Mouse (Mus musculus): ENCODE data around the gene Evc.

Evc gene

DNA sequence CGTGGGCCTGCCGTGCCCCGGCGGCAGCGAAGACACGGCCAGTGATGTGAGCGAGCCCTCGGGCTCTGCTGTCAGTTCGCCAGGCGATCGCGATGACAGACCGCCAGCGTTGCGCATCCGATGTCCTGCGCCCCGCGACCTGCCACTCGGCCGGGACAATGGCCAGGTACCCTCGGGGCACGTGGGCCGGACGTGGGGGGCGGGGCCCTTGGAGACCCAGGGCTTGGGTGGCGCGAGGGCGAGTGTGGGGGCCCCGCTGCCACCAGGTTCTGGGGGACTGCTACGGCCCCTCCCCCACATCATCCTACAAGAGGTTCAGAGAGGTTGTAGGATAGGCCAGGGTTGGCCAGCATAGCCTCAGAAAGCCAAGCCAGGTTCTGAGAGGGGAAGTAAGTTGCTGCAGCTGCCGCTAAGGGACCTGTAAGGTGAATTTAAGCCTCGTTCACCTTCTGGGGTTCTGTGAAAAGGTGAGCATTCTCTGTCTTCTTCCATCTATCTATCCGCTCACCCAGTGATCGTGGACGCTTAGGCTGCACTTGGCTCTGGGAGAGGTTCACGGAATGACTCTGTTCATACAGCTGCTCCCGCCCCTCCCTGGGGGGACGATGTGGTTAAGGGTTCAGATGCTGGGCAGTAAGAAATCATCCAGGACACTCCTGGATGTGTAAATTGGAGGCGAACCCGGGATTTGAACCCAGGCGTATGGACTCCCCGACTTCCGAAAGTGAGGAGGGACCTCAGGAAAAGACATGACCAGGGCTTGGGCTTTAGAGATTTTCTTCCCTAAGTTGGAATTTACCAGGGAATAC is 94.1 kb downstream of the Evc start:
- in situ Hi-C loops (cut with MboI, MseI), result no loop called here

DNA sequence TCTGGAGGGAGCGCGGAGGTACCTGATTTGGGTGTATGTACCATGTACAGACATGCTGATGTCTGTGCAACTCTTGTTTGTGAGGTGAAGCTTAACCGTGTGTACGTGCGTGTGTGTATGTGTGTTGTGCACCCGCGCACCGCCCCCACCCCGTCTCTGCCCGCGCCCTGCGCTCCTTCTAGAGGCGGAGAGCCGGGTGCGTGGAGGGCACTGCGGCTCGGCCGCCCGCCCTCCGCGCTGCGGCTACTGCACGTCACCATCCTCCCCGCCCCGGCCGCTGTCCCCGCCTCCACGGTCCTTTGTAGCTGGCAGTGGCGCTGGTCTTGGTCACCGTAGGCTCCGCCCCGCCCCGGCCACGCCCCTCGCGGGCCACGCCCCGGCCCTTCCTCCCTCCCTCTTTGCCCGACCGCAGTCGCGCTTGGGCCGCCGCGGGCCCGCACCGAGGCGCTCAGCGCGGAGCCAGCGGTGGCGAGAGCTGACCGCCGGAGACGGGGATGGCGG is 95.0 kb downstream of the Evc start, which contains the start of gene Crmp1:
Gene Crmp1 (plus strand): TSS at position 290 of the 501 bp plus-strand sequence.
- in situ Hi-C loops (cut with MboI, MseI), result no loop called here

GRCm38 (mm10) chr5:37241224-37241623 is 95.5 kb downstream of the Evc start:
- in situ Hi-C loops (cut with MboI, MseI), result no loop called here

GRCm38 (mm10) chr5:37240550-37240949 is 96.1 kb downstream of the Evc start:
- in situ Hi-C loops (cut with MboI, MseI), result no loop called here

All from T-helper 1 cell (primary cell).